Mouse (Mus musculus): ENCODE data around the gene Gpr137c. TPM values are rescaled to one million over a fixed set of nuclear protein-coding genes. Genes with fewer than 3 reads are reported as not detected.

Gpr137c gene
- polyA plus RNA-seq, 1 experiment from 2014 or later: 3.1 TPM

- in situ Hi-C loops (cut with MboI; ENCODE audit: low pct_unique_long_range_greater_than_20kb): no loop called here
- ATAC-seq (no peak), DNase-seq (ENCODE audit: low read depth, low spot score) (no peak)
- POLR2A ChIA-PET: no interaction called here
- CTCF ChIA-PET: interaction anchor here (1.5 kb wide), 1 partner anchor 23 kb away, joined by 4 read pairs; no protein-coding TSS in a partner anchor
- TF ChIP-seq CTCF (IDR thresholded peaks at IDR 0.05): no peak
- H3K27me3 ChIP-seq: no peaks in the 10 kb centered on the region
Observed at GRCm38 (mm10) chr14:45216711-45217340, 2.7 kb upstream of the Gpr137c start.

GRCm38 (mm10) chr14:45217693-45218092 is 1.8 kb upstream of the Gpr137c start:
- no peak for DNase-seq (ENCODE audit: low read depth, low spot score)
- POLR2A ChIA-PET: no interaction called here
- no peak for ATAC-seq

GRCm38 (mm10) chr14:45220090-45220956 is 806 bp downstream of the Gpr137c start, which contains the start of gene Txndc16:
Gene Txndc16, minus strand, starts transcription at chr14:45220328.
- ChIA-PET POLR2A (no interaction called here), CTCF (interaction anchor here (1.0 to 1.5 kb wide), 4 partner anchors 11 to 109 kb away, joined by 4 to 5 read pairs (median 4); partner anchors contain the start of gene Psmc6)
- in situ Hi-C loops (cut with MboI; ENCODE audit: low pct_unique_long_range_greater_than_20kb): no loop called here
- no peaks in the 10 kb centered on the region for H3K27me3 ChIP-seq
- no peak for TF ChIP-seq CTCF (IDR thresholded peaks at IDR 0.05)
- ATAC-seq (peak; percentile 27), DNase-seq (ENCODE audit: low read depth, low spot score) (peak; percentile 30)

More at GRCm38 (mm10) chr14:45217693-45218092, 1.8 kb upstream of the Gpr137c start:
- no peak for TF ChIP-seq CTCF (IDR thresholded peaks at IDR 0.05)
- CTCF ChIA-PET: interaction anchor here (1.5 kb wide), 1 partner anchor 24 kb away, joined by 4 read pairs; no protein-coding TSS in a partner anchor
- in situ Hi-C loops (cut with MboI; ENCODE audit: low pct_unique_long_range_greater_than_20kb): no loop called here
- no peaks in the 10 kb centered on the region for H3K27me3 ChIP-seq

- no peaks in the 10 kb centered on the region for H3K27me3 ChIP-seq
- ChIA-PET POLR2A (interaction anchor here (0.6 to 0.7 kb wide), 2 partner anchors 239 to 1634 kb away, joined by 3 read pairs; no protein-coding TSS in a partner anchor), CTCF (interaction anchor here (1.0 to 1.5 kb wide), 4 partner anchors 11 to 108 kb away, joined by 4 to 5 read pairs (median 4); partner anchors contain the start of gene Psmc6)
- in situ Hi-C loops (cut with MboI; ENCODE audit: low pct_unique_long_range_greater_than_20kb): no loop called here
- ATAC-seq (no peak), DNase-seq (ENCODE audit: low read depth, low spot score) (no peak)
- TF ChIP-seq CTCF (IDR thresholded peaks at IDR 0.05): no peak
Observed at GRCm38 (mm10) chr14:45220957-45221630, 1.6 kb downstream of the Gpr137c start.

GRCm38 (mm10) chr14:45239042-45239441 is 19.5 kb downstream of the Gpr137c start:
- ChIA-PET CTCF (no interaction called here), POLR2A (no interaction called here)
- in situ Hi-C loops (cut with MboI; ENCODE audit: low pct_unique_long_range_greater_than_20kb): no loop called here
- no peak for ATAC-seq
- no peak for DNase-seq (ENCODE audit: low read depth, low spot score)
- no peak for TF ChIP-seq CTCF (IDR thresholded peaks at IDR 0.05)
- H3K27me3 ChIP-seq: peaks cover 3% of the 10 kb centered on the region

- peak; percentile 61 for TF ChIP-seq CTCF (IDR thresholded peaks at IDR 0.05)
- H3K27me3 ChIP-seq: peaks cover 3% of the 10 kb centered on the region
- in situ Hi-C loops (cut with MboI; ENCODE audit: low pct_unique_long_range_greater_than_20kb): loop anchor here (10.0 kb wide), 1 partner anchor 267 kb away; no protein-coding TSS in a partner anchor
- no peak for DNase-seq (ENCODE audit: low read depth, low spot score)
- ChIA-PET POLR2A (no interaction called here), CTCF (no interaction called here)
- ATAC-seq: no peak
Observed at GRCm38 (mm10) chr14:45241613-45242012, 22.1 kb downstream of the Gpr137c start.

GRCm38 (mm10) chr14:45251548-45252076 is 32.1 kb downstream of the Gpr137c start:
- in situ Hi-C loops (cut with MboI; ENCODE audit: low pct_unique_long_range_greater_than_20kb): no loop called here
- no peak for ATAC-seq
- POLR2A ChIA-PET: interaction anchor here (0.7 kb wide), 1 partner anchor 187 kb away, joined by 3 read pairs; no protein-coding TSS in a partner anchor
- no peak for TF ChIP-seq CTCF (IDR thresholded peaks at IDR 0.05)
- DNase-seq (ENCODE audit: low read depth, low spot score): no peak
- CTCF ChIA-PET: no interaction called here
- no peaks in the 10 kb centered on the region for H3K27me3 ChIP-seq

GRCm38 (mm10) chr14:45263831-45264592 is 44.5 kb downstream of the Gpr137c start:
- in situ Hi-C loops (cut with MboI; ENCODE audit: low pct_unique_long_range_greater_than_20kb): no loop called here
- H3K27me3 ChIP-seq: no peaks in the 10 kb centered on the region
- no peak for TF ChIP-seq CTCF (IDR thresholded peaks at IDR 0.05)
- DNase-seq (ENCODE audit: low read depth, low spot score): no peak
- ChIA-PET CTCF (interaction anchor here (1.3 kb wide), 2 partner anchors 11 to 19 kb away, joined by 3 read pairs; no protein-coding TSS in a partner anchor), POLR2A (no interaction called here)
- no peak for ATAC-seq

- no peak for ATAC-seq
- TF ChIP-seq CTCF (IDR thresholded peaks at IDR 0.05): no peak
- in situ Hi-C loops (cut with MboI; ENCODE audit: low pct_unique_long_range_greater_than_20kb): no loop called here
- POLR2A ChIA-PET: no interaction called here
- DNase-seq (ENCODE audit: low read depth, low spot score): no peak
- CTCF ChIA-PET: interaction anchor here (1.1 to 1.4 kb wide), 2 partner anchors 25 to 36 kb away, joined by 3 to 5 read pairs; no protein-coding TSS in a partner anchor
- no peaks in the 10 kb centered on the region for H3K27me3 ChIP-seq
Observed at GRCm38 (mm10) chr14:45275816-45276215, 56.3 kb downstream of the Gpr137c start.
